Mouse (Mus musculus) liver, embryonic 13.5 days (tissue): ENCODE measurements around the gene Nr4a1. TPM values are rescaled to one million over a fixed set of nuclear protein-coding genes. Genes with fewer than 3 reads are reported as not detected.

ENCODE experiments used
- ATAC-seq: fragments of 200-750 bp; cut with Nextera tagmentation; 2 replicates; pipeline ENCODE4 v1.8.0; 2017; ENCODE audit warnings: low read depth, mild to moderate bottlenecking, moderate number of reproducible peaks, moderate library complexity
- DNase-seq: peaks from one replicate; pipeline ENCODE4 v3.0.0; 2022
- H3K27ac ChIP-seq: fragments of 300-500 bp; sonication (generic); 2 replicates; pipeline ENCODE4 v1.5.1; 2015; ENCODE audit warnings: moderate library complexity, mild to moderate bottlenecking, inconsistent platforms
- H3K27me3 ChIP-seq: fragments of 300-500 bp; sonication (generic); 2 replicates; pipeline ENCODE4 v1.6.1; 2015; ENCODE audit warnings: mild to moderate bottlenecking, inconsistent platforms
- H3K36me3 ChIP-seq: fragments of 300-500 bp; sonication (generic); 2 replicates; pipeline ENCODE4 v1.6.1; 2015; ENCODE audit warnings: mild to moderate bottlenecking, inconsistent platforms
- H3K4me1 ChIP-seq: fragments of 300-500 bp; sonication (generic); replicated peaks from 2 replicates; pipeline ENCODE4 v1.6.1; 2015; ENCODE audit warnings: inconsistent platforms
- H3K4me2 ChIP-seq: fragments of 300-500 bp; sonication (generic); 2 replicates; pipeline ENCODE4 v1.6.1; 2015; ENCODE audit warnings: inconsistent platforms, mild to moderate bottlenecking, moderate library complexity
- H3K4me3 ChIP-seq: fragments of 300-500 bp; sonication (generic); replicated peaks from 2 replicates; pipeline ENCODE4 v1.5.1; 2015; ENCODE audit warnings: mild to moderate bottlenecking, inconsistent platforms
- H3K9ac ChIP-seq: fragments of 300-500 bp; sonication (generic); 2 replicates; pipeline ENCODE4 v1.6.1; 2015; ENCODE audit warnings: mild to moderate bottlenecking, inconsistent platforms
- H3K9me3 ChIP-seq: fragments of 300-500 bp; sonication (generic); replicated peaks from 2 replicates; pipeline ENCODE4 v1.6.1; 2016; ENCODE audit warnings: inconsistent platforms
- WGBS: fragments of 180-500 bp; shearing (Covaris S2); methylation state at CpG from one replicate; pipeline ENCODE4 v1.1.7; 2015; ENCODE audit not compliant: insufficient replicate concordance; 5-methylcytosine and 5-hydroxymethylcytosine counted together
- polyA plus RNA-seq: library from polyadenylated mRNA; unstranded; fragments of >200 nt; fragmentation: Nextera tagmentation; extraction: Ambion mirVana; gene quantifications from 2 replicates; pipeline ENCODE4 v1.2.1, GENCODE M21; 2015

Gene Nr4a1
- polyA plus RNA-seq, 1 experiment from 2014 or later, result 0.56 TPM

DNA sequence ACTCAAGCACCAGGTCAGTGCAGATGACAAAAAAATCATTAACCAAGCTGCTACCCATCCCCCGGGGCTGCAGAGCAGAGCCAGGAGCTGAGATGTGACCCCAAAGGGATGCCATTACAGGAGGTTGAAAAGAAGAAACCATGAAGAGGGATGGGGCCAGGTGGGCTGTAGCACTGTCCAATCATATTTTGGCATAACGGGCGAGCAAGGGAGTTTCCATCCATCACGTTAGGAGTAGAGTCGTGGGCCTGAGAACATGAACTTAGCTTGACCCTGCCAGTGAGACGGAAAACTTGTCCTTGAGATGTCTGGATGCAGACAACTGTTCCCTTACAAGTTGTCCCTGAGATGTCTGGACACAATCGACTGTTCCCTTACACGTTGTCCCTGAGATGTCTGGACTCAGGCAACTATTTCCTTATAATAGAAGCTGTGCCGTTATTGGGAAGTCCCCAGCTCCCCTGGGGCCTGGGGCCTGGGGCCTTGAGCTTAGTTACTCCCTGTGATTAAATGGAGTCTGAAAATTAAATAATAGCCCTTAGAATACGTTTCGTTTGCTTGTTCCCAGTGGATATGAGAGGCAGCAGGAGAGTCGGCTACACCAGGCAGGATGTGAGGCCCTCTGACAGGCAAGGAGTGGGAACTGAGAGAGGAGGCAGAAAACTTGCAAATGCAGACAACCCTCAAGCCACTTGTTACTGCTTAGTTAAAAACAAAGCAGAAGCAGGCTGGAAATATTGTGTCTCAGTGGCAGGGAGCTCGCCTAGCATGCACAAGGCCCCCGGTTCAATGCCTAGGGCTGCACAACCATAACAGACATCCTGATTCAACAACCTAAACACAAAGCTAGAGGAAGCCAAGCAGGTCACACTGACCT lies 65.1 kb downstream of the Nr4a1 start:
- Histone ChIP-seq H3K9ac (no peak overlapping the region), H3K4me1 (peaks cover 38% of the 10 kb centered on the region), H3K4me2 (no peak overlapping the region), H3K36me3 (no peaks in the 10 kb centered on the region), H3K27me3 (no peaks in the 10 kb centered on the region; the same call in 1 of the 2 replicates), H3K27ac (no peak overlapping the region), H3K9me3 (0 out of 2 replicates have a peak, but pooled peaks cover 5% of the 10 kb centered on the region), H3K4me3 (no peak overlapping the region)
- DNase-seq (no peak), ATAC-seq (no peak)
- WGBS, result 51% methylated on average over 14 of the region's 14 CpGs

DNA sequence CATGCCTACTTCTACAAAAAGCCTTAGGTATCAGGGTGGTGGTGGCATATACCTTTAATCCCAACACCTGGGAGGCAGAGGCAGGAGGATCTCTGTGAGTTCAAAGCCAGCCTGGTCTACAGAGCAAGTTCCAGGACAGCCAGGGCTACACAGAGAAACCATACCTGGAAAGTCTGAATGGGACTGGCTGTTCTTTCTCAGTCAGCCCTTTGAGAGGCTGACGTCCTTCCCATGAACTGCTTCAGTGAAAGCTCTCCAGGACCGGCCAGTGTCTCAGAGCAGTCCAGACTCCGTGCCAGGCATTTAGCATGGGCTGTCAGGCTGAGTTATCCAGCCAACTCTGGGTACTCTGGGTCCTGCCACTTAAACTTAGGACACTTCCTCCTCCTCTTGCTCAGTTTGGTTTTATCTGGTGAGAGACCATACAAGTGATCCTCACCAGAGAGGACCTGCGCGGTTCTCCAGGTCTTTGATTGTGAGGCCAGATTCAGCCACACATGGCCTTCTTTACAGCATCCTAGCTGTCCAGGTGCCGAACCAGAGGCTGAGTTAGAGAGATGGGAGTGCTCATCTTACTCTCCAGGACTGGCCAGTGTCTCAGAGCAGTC lies 66.0 kb downstream of the Nr4a1 start:
- no peak overlapping the region for H3K4me3 ChIP-seq
- no peak overlapping the region for H3K4me2 ChIP-seq
- H3K9me3 ChIP-seq, result 0 out of 2 replicates have a peak, but pooled peaks cover 5% of the 10 kb centered on the region
- no peak overlapping the region for H3K9ac ChIP-seq
- H3K4me1 ChIP-seq, result peaks cover 38% of the 10 kb centered on the region
- 17% methylated on average over 6 of the region's 6 CpGs for WGBS
- DNase-seq, result no peak
- 0 out of 2 replicates have a peak, but pooled peaks have one; percentile 5 for ATAC-seq
- no peaks in the 10 kb centered on the region; the same call in 1 of the 2 replicates for H3K27me3 ChIP-seq
- no peaks in the 10 kb centered on the region for H3K36me3 ChIP-seq
- peak overlapping the region; percentile 32; the same call in 1 of the 2 replicates for H3K27ac ChIP-seq

DNA sequence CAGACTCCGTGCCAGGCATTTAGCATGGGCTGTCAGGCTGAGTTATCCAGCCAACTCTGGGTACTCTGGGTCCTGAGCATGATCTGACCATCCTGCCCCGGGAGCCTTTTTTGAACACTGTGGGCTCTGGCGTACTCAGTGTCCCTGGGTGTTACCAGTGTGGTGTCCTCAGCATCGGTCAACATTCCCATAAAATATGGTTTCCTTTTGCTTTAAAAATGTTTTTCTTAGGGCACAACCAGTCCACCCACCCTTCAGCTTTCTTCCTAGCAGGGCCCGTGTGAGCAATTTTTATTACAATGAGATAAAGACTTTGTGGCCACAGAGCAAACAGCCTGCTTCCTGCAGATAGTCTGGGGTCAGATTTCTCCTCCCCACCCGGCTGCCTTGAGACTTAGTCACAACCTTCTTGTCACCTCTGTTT lies 66.6 kb downstream of the Nr4a1 start:
- no peak for DNase-seq
- Histone ChIP-seq H3K36me3 (no peaks in the 10 kb centered on the region), H3K27me3 (no peaks in the 10 kb centered on the region; the same call in 1 of the 2 replicates), H3K27ac (peak overlapping the region; percentile 32; the same call in 1 of the 2 replicates), H3K4me3 (no peak overlapping the region), H3K9me3 (0 out of 2 replicates have a peak, but pooled peaks cover 5% of the 10 kb centered on the region), H3K4me2 (no peak overlapping the region), H3K9ac (no peak overlapping the region), H3K4me1 (peaks cover 38% of the 10 kb centered on the region)
- whole genome bisulfite sequencing, result 12% methylated on average over 6 of the region's 6 CpGs
- ATAC-seq, result peak; percentile 35; the same call in 1 of the 2 replicates

DNA sequence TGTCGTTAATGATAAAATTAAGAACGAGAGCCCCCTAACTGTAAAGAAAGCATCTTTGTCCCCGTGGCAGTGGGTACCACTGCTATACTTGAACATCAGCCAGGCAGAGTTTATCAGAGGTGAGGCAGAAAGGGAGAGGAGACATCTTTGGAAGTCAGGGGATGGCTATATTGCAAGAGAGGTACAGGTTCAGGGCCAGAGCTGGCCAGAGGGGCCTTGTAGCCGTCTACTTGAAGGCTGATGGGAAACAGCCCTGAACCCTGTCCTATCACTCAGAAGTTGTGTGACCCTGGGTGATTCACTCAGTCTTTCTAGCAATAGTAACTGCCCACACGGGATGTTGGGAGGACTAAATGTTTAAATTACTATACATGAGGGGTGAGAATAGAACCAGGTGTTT lies 67.1 kb downstream of the Nr4a1 start:
- H3K4me1 ChIP-seq, result peaks cover 38% of the 10 kb centered on the region
- no peak overlapping the region for H3K9ac ChIP-seq
- no peak for DNase-seq
- H3K9me3 ChIP-seq, result 0 out of 2 replicates have a peak, but pooled peaks cover 5% of the 10 kb centered on the region
- H3K27ac ChIP-seq, result no peak overlapping the region
- ATAC-seq, result no peak
- no peaks in the 10 kb centered on the region for H3K36me3 ChIP-seq
- no peak overlapping the region for H3K4me3 ChIP-seq
- 7% methylated on average over 5 of the region's 5 CpGs for WGBS
- no peaks in the 10 kb centered on the region; the same call in 1 of the 2 replicates for H3K27me3 ChIP-seq
- no peak overlapping the region for H3K4me2 ChIP-seq

DNA sequence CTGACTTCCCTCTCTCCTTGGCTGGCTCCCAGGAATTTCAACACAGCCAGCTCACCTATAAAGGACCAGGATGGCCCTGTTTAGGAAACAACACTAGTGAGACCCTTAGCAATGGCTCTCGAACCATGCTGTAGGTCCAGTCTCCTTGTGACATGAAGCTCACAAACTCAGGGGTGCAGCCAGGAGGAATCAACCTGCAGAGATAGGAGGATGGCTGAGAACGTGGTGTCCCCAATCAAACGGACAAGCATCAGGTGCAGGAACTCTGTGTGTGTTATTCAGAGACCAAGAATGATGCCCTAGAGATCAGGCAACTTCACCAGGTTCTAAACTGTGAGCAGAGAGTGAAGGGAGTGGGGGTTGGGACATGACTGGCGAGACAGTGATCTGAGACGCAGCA lies 68.0 kb downstream of the Nr4a1 start:
- no peaks in the 10 kb centered on the region for H3K36me3 ChIP-seq
- no peak for ATAC-seq
- no peak for DNase-seq
- H3K9me3 ChIP-seq, result 0 out of 2 replicates have a peak, but pooled peaks cover 5% of the 10 kb centered on the region
- peaks cover 33% of the 10 kb centered on the region for H3K4me1 ChIP-seq
- no peak overlapping the region for H3K4me3 ChIP-seq
- H3K27ac ChIP-seq, result no peak overlapping the region
- H3K4me2 ChIP-seq, result no peak overlapping the region
- no peaks in the 10 kb centered on the region; the same call in 1 of the 2 replicates for H3K27me3 ChIP-seq
- no peak overlapping the region for H3K9ac ChIP-seq
- 52% methylated on average over 5 of the region's 5 CpGs for WGBS

DNA sequence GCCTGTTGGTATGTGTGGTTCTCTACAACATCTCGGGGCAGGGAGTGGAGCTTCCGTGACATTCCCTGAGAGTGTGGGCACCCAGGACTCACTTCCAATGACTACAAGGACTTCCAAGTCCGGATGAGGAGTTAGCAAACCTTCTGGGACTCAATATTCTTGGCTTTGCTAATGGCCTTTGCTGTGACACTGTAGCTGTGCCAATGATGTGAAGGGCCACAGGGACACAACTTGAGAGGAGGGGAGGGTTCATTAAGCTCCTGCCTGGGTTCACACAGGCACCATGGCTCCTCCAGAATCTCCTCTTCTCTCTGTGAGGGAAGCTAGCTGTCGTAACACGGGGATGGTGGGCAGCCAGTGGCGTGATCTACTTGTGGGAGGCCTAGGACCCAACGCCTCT lies 68.6 kb downstream of the Nr4a1 start:
- Histone ChIP-seq H3K27ac (no peak overlapping the region), H3K9me3 (0 out of 2 replicates have a peak, but pooled peaks cover 5% of the 10 kb centered on the region), H3K27me3 (no peaks in the 10 kb centered on the region; the same call in 1 of the 2 replicates), H3K4me2 (no peak overlapping the region), H3K9ac (no peak overlapping the region), H3K4me1 (peaks cover 29% of the 10 kb centered on the region), H3K36me3 (no peaks in the 10 kb centered on the region), H3K4me3 (no peak overlapping the region)
- no peak for DNase-seq
- 70% methylated on average over 7 of the region's 7 CpGs for WGBS
- no peak for ATAC-seq

DNA sequence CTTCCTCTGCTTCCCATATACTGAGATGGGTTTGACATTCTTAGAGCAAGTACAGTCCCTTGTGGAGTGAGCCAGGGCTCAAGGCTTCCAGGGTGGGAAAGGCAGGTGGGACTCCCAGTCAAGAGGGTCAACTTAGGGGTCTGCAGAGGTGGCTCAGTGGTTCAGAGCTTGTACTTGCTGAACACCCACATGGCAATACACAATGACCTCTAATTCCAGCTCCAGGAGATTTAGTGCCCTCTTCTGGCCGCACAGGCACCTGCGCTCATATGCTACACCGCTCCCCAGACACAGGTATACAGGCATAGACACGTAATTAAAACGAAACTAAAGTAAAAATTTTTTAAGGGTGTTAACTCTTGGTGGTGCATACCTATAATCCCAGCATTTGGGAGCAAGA lies 69.4 kb downstream of the Nr4a1 start:
- Histone ChIP-seq H3K36me3 (no peaks in the 10 kb centered on the region), H3K9me3 (0 out of 2 replicates have a peak, but pooled peaks cover 5% of the 10 kb centered on the region), H3K4me1 (peaks cover 29% of the 10 kb centered on the region), H3K27me3 (no peaks in the 10 kb centered on the region; the same call in 1 of the 2 replicates), H3K9ac (no peak overlapping the region), H3K27ac (no peak overlapping the region), H3K4me3 (no peak overlapping the region), H3K4me2 (no peak overlapping the region)
- ATAC-seq, result no peak
- DNase-seq, result no peak
- WGBS, result 87% methylated on average over 5 of the region's 5 CpGs

Other genes starting within 250 kb of the Nr4a1 start
- not detected in 2 replicates for gene Gm47841, start 206.9 kb upstream of the Nr4a1 start, polyA plus RNA-seq
- 0.13 and 0.17 TPM in 2 replicates for gene Fignl2, start 175.7 kb upstream of the Nr4a1 start, polyA plus RNA-seq
- gene Ankrd33, start 138.5 kb upstream of the Nr4a1 start, polyA plus RNA-seq, result not detected in 2 replicates
- gene Acvrl1, start 125.7 kb upstream of the Nr4a1 start, polyA plus RNA-seq, result 1.2 and 1.3 TPM in 2 replicates
- gene Acvr1b, start 80.2 kb upstream of the Nr4a1 start, polyA plus RNA-seq, result 1.0 and 1.6 TPM in 2 replicates
- gene Grasp, start 30.1 kb upstream of the Nr4a1 start, polyA plus RNA-seq, result 0.29 and 0.44 TPM in 2 replicates
- gene Atg101, start 30.0 kb downstream of the Nr4a1 start, polyA plus RNA-seq, result 29.6 and 31.7 TPM in 2 replicates
- gene 6030408B16Rik, start 38.9 kb downstream of the Nr4a1 start, polyA plus RNA-seq, result 0.13 and 0.22 TPM in 2 replicates
- gene Krt80, start 115.9 kb downstream of the Nr4a1 start, polyA plus RNA-seq, result 0.10 TPM in 2 replicates
- gene Krt7, start 156.8 kb downstream of the Nr4a1 start, polyA plus RNA-seq, result 2.9 and 5.1 TPM in 2 replicates
- gene Krt87, start 184.5 kb downstream of the Nr4a1 start, polyA plus RNA-seq, result not detected in 2 replicates
- not detected in 2 replicates for gene Krt88, start 193.5 kb downstream of the Nr4a1 start, polyA plus RNA-seq
- gene Krt81, start 209.5 kb downstream of the Nr4a1 start, polyA plus RNA-seq, result not detected in 2 replicates
- gene Krt86, start 219.2 kb downstream of the Nr4a1 start, polyA plus RNA-seq, result not detected in 2 replicates
- gene Krt83, start 237.2 kb downstream of the Nr4a1 start, polyA plus RNA-seq, result not detected in 2 replicates